7 mouse cellular contexts compared by ENCODE assay signal in genomic region chr2:167588774-167589577, GRCm38 (mm10). TPM values are rescaled to one million over a fixed set of nuclear protein-coding genes. Genes with fewer than 3 reads are reported as not detected.
A peak's percentile ranks its signal among the peaks of the same experiment; 100 is the strongest.
DNase-seq lines count a peak whose midpoint lies in the region; ATAC-seq and TF ChIP-seq lines count a peak whose summit lies in the region.

No protein-coding gene starts in this region.

- peak overlapping the region; percentile 64 for H3K4me2 ChIP-seq in heart, embryonic 12.5 days
- peak overlapping the region; percentile 35 for H3K4me2 ChIP-seq in kidney, embryonic 14.5 days (replicated peaks; ENCODE audit: low read depth, low read length)

- TF ChIP-seq POLR2A in ES-Bruce4 (IDR thresholded peaks at IDR 0.05; ENCODE audit: insufficient read depth, low read length) = no peak
- TF ChIP-seq POLR2A in bone marrow, adult 2 months (IDR thresholded peaks at IDR 0.05; ENCODE audit: borderline replicate concordance, control insufficient read depth, low read depth, low read length) = peak; percentile 82; the same call in 1 of the 2 replicates

- H3K9me3 ChIP-seq in ES-Bruce4 (replicated peaks; ENCODE audit: control insufficient read depth, insufficient read depth, low read length, poor library complexity, severe bottlenecking) = no peaks in the 10 kb centered on the region
- H3K9me3 ChIP-seq in heart, embryonic 12.5 days (replicated peaks) = no peaks in the 10 kb centered on the region
- no peaks in the 10 kb centered on the region for H3K9me3 ChIP-seq in kidney, embryonic 14.5 days (ENCODE audit: control insufficient read depth, low read length)

- H3K27me3 ChIP-seq in ES-Bruce4 (ENCODE audit: control insufficient read depth, insufficient read depth, low read length, poor library complexity, severe bottlenecking) = no peaks in the 10 kb centered on the region
- no peaks in the 10 kb centered on the region for H3K27me3 ChIP-seq in heart, embryonic 12.5 days (replicated peaks)
- no peaks in the 10 kb centered on the region for H3K27me3 ChIP-seq in kidney, embryonic 14.5 days (ENCODE audit: control insufficient read depth, insufficient read depth, low read length)
- no peaks in the 10 kb centered on the region for H3K27me3 ChIP-seq in splenic B cell, adult 2 months (ENCODE audit: control insufficient read depth, insufficient read depth, low read length, poor library complexity, severe bottlenecking)

- H3K36me3 ChIP-seq in ES-Bruce4 (ENCODE audit: control insufficient read depth, insufficient read depth, low read length, poor library complexity, severe bottlenecking) = no peaks in the 10 kb centered on the region
- H3K36me3 ChIP-seq in heart, embryonic 12.5 days = no peaks in the 10 kb centered on the region
- H3K36me3 ChIP-seq in kidney, embryonic 14.5 days (ENCODE audit: control insufficient read depth, insufficient read depth, low read length) = no peaks in the 10 kb centered on the region
- no peaks in the 10 kb centered on the region for H3K36me3 ChIP-seq in splenic B cell, adult 2 months (ENCODE audit: control insufficient read depth, insufficient read depth, low read length, poor library complexity, severe bottlenecking)

- no peak overlapping the region for H3K27ac ChIP-seq in ES-Bruce4 (ENCODE audit: insufficient read depth, low read length)
- peak overlapping the region; percentile 96 for H3K27ac ChIP-seq in bone marrow, adult 2 months (ENCODE audit: control insufficient read depth, insufficient read depth, low read depth, low read length, poor library complexity)
- peak overlapping the region; percentile 63 for H3K27ac ChIP-seq in heart, embryonic 12.5 days (ENCODE audit: poor library complexity, severe bottlenecking)
- H3K27ac ChIP-seq in kidney, embryonic 14.5 days (ENCODE audit: low read depth, low read length) = peak overlapping the region; percentile 71

- no peak for TF ChIP-seq EP300 in ES-Bruce4 (IDR thresholded peaks at IDR 0.05; ENCODE audit: insufficient read depth, low read depth, low read length)

- peak; percentile 68 for DNase-seq in lung, postnatal 14 days
- peak; percentile 73 for DNase-seq in splenic B cell, adult 2 months (ENCODE audit: low read depth, low spot score)
- DNase-seq in left cerebral cortex, postnatal 36 days (ENCODE audit: low spot score in 2 of 2) = no peak

- intact Hi-C loops in left cerebral cortex, postnatal 36 days (cut with DNase I) = no loop called here

- under 1% methylated on average over 21 of the region's 21 CpGs for WGBS in bone marrow, adult 2 months
- WGBS in heart, embryonic 12.5 days = 12% methylated on average over 21 of the region's 21 CpGs
- 14% methylated on average over 21 of the region's 21 CpGs for WGBS in kidney, embryonic 14.5 days

- ATAC-seq in heart, embryonic 12.5 days (ENCODE audit: insufficient number of reproducible peaks, low FRiP score) = peak; percentile 69
- ATAC-seq in kidney, embryonic 14.5 days (ENCODE audit: low FRiP score, low TSS enrichment) = peak; percentile 13; the same call in 1 of the 2 replicates

- peak overlapping the region; percentile 1; the same call in 1 of the 2 replicates for H3K9ac ChIP-seq in ES-Bruce4 (ENCODE audit: low read depth, poor library complexity, severe bottlenecking)
- peak overlapping the region; percentile 55 for H3K9ac ChIP-seq in heart, embryonic 12.5 days
- H3K9ac ChIP-seq in kidney, embryonic 14.5 days (ENCODE audit: low read depth, low read length) = peak overlapping the region; percentile 46

- H3K4me3 ChIP-seq in ES-Bruce4 (ENCODE audit: low read depth, low read length) = peak overlapping the region; percentile 51
- peak overlapping the region; percentile 90 for H3K4me3 ChIP-seq in bone marrow, adult 2 months (replicated peaks; ENCODE audit: control insufficient read depth, low read depth, low read length)
- peak overlapping the region; percentile 32 for H3K4me3 ChIP-seq in heart, embryonic 12.5 days
- peak overlapping the region; percentile 22; the same call in 1 of the 2 replicates for H3K4me3 ChIP-seq in kidney, embryonic 14.5 days (ENCODE audit: low read length)

- H3K4me1 ChIP-seq in ES-Bruce4 (ENCODE audit: control insufficient read depth, insufficient read depth, low read length) = peaks cover 5% of the 10 kb centered on the region
- H3K4me1 ChIP-seq in bone marrow, adult 2 months (ENCODE audit: control insufficient read depth, insufficient read depth, low read length) = peaks cover 5% of the 10 kb centered on the region
- peaks cover 43% of the 10 kb centered on the region for H3K4me1 ChIP-seq in heart, embryonic 12.5 days (replicated peaks)
- peaks cover 36% of the 10 kb centered on the region for H3K4me1 ChIP-seq in kidney, embryonic 14.5 days (ENCODE audit: control insufficient read depth, insufficient read depth, low read length)

- TF ChIP-seq CTCF in ES-Bruce4 (IDR thresholded peaks at IDR 0.05; ENCODE audit: low read depth, low read length) = no peak
- TF ChIP-seq CTCF in bone marrow, adult 2 months (IDR thresholded peaks at IDR 0.05; ENCODE audit: control insufficient read depth, insufficient read depth, low read length) = peak; percentile 15; the same call in 1 of the 2 replicates

RNA-seq across cellular contexts. Expression of gene Ube2v1, which starts 42.9 kb away (rescaled TPM):
- 189 and 193 TPM in 2 replicates for polyA plus RNA-seq in ES-Bruce4 (2011; ENCODE audit: insufficient read depth, insufficient read length, low read depth, missing spikeins)
- 73.5 and 124 TPM in 2 replicates for polyA plus RNA-seq in bone marrow, adult 2 months (2011; ENCODE audit: insufficient read depth, insufficient read length, low replicate concordance, missing spikeins)
- polyA plus RNA-seq in heart, embryonic 12.5 days (2016; fragmentation: Nextera tagmentation; extraction: Ambion mirVana) = 216 and 235 TPM in 2 replicates
- 212 and 283 TPM in 2 replicates for polyA plus RNA-seq in kidney, embryonic 14.5 days (2014; fragmentation: Nextera tagmentation; extraction: Ambion mirVana)
- 100 to 1,000 TPM; 246 to 259 TPM for total RNA-seq in left cerebral cortex, postnatal 36 days (2021)

RNA-seq across cellular contexts. Expression of gene Snai1, which starts 51.0 kb away (rescaled TPM):
- polyA plus RNA-seq in ES-Bruce4 (2011; ENCODE audit: insufficient read depth, insufficient read length, low read depth, missing spikeins) = 5.9 and 6.7 TPM in 2 replicates
- 1.9 TPM in 1 of 2 replicates, not detected in the other for polyA plus RNA-seq in bone marrow, adult 2 months (2011; ENCODE audit: insufficient read depth, insufficient read length, low replicate concordance, missing spikeins)
- 18.8 and 21.4 TPM in 2 replicates for polyA plus RNA-seq in heart, embryonic 12.5 days (2016; fragmentation: Nextera tagmentation; extraction: Ambion mirVana)
- polyA plus RNA-seq in kidney, embryonic 14.5 days (2014; fragmentation: Nextera tagmentation; extraction: Ambion mirVana) = 40.4 and 40.8 TPM in 2 replicates
- under 1 TPM; 0.52 to 0.88 TPM for total RNA-seq in left cerebral cortex, postnatal 36 days (2021)

Comparison
In these comparisons a context has a peak if more than half of its experiments do, and no peak if none do; other contexts are left out.
1. H3K4me3 ChIP-seq: peak in every context shown above with its lines; median percentile 90 in bone marrow, adult 2 months; 51 in ES-Bruce4; 32 in heart, embryonic 12.5 days; 22 in kidney, embryonic 14.5 days.
2. H3K9ac ChIP-seq: peak in every context shown above with its lines; median percentile 55 in heart, embryonic 12.5 days; 46 in kidney, embryonic 14.5 days; 1 in ES-Bruce4.
3. DNase-seq: peak in lung, postnatal 14 days (single experiment) and splenic B cell, adult 2 months (single experiment); none in left cerebral cortex, postnatal 36 days (0 of 2).